20 mouse cellular contexts compared by ENCODE assay signal in genomic region chr15:96842881-96843280, GRCm38 (mm10).
"Had no signal": no experiment of that assay in that cellular context is flagged by ENCODE, and none has a peak within 500 bp of the region (broad histone marks: within the 10 kb centered on the region; RNA-seq: fewer than 3 reads in every experiment).

No protein-coding gene starts in this region.

- H3K27ac ChIP-seq: kidney, postnatal 0 days; limb, embryonic 13.5 days; liver, embryonic 15.5 days; macrophage; midbrain, embryonic 15.5 days; neural tube, embryonic 12.5 days had no signal

- DNase-seq: kidney, adult 9 months; kidney, postnatal 36 days; layer of hippocampus, adult 9-11 months; layer of hippocampus, postnatal 36 days; left cerebral cortex, postnatal 4 days; lung, postnatal 14 days; retina, postnatal 1 day; right cerebral cortex, postnatal 4 days; thymus, adult 18-20 months; thymus, postnatal 14 days had no signal

- H3K27me3 ChIP-seq: limb, embryonic 13.5 days; liver, embryonic 15.5 days; megakaryocyte, embryonic 14.5 days; midbrain, embryonic 15.5 days; neural tube, embryonic 12.5 days had no signal

- H3K4me3 ChIP-seq: limb, embryonic 13.5 days; liver, embryonic 15.5 days; megakaryocyte, embryonic 14.5 days; midbrain, embryonic 15.5 days; neural tube, embryonic 12.5 days had no signal

- H3K4me1 ChIP-seq: liver, embryonic 15.5 days; megakaryocyte, embryonic 14.5 days; midbrain, embryonic 15.5 days; neural tube, embryonic 12.5 days had no signal

- H3K9ac ChIP-seq: limb, embryonic 13.5 days; liver, embryonic 15.5 days; lung, embryonic 14.5 days; midbrain, embryonic 15.5 days; neural tube, embryonic 12.5 days had no signal

- H3K36me3 ChIP-seq: limb, embryonic 13.5 days; liver, embryonic 15.5 days; midbrain, embryonic 15.5 days; neural tube, embryonic 12.5 days had no signal

- ATAC-seq: midbrain, embryonic 15.5 days had no signal

- H3K9me3 ChIP-seq: limb, embryonic 13.5 days; liver, embryonic 15.5 days; midbrain, embryonic 15.5 days; neural tube, embryonic 12.5 days had no signal

- H3K4me2 ChIP-seq: limb, embryonic 13.5 days; liver, embryonic 11.5 days; liver, embryonic 15.5 days; lung, embryonic 14.5 days; midbrain, embryonic 11.5 days; midbrain, embryonic 15.5 days; neural tube, embryonic 12.5 days had no signal
